Mouse (Mus musculus) neural tube, embryonic 12.5 days (tissue): Measurements from ENCODE around the gene Cd300ld3. TPM values are rescaled to one million over a fixed set of nuclear protein-coding genes. Genes with fewer than 3 reads are reported as not detected.
"Not testable (repeated sequence)": the region's sequence is repeated elsewhere in the genome, so short reads cannot be mapped to it uniquely, and the experiment has no call there.

Source experiments
- ATAC-seq: fragments of 200-750 bp; cut with Nextera tagmentation; 2 replicates; pipeline ENCODE4 v1.8.0; 2017; ENCODE audit warnings: low read depth, mild to moderate bottlenecking, moderate TSS enrichment, moderate library complexity; ENCODE audit not compliant: low FRiP score
- H3K27ac ChIP-seq: fragments of 300-500 bp; sonication (generic); 2 replicates; pipeline ENCODE4 v1.5.1; 2016
- H3K27me3 ChIP-seq: fragments of 300-500 bp; sonication (generic); replicated peaks from 2 replicates; pipeline ENCODE4 v1.6.1; 2016; ENCODE audit warnings: mild to moderate bottlenecking
- H3K36me3 ChIP-seq: fragments of 300-500 bp; sonication (generic); 2 replicates; pipeline ENCODE4 v1.6.1; 2016; ENCODE audit warnings: mild to moderate bottlenecking
- H3K4me1 ChIP-seq: fragments of 300-500 bp; sonication (generic); 2 replicates; pipeline ENCODE4 v1.6.1; 2016
- H3K4me2 ChIP-seq: fragments of 300-500 bp; sonication (generic); replicated peaks from 2 replicates; pipeline ENCODE4 v1.6.1; 2016; ENCODE audit warnings: mild to moderate bottlenecking
- H3K4me3 ChIP-seq: fragments of 300-500 bp; sonication (generic); 2 replicates; pipeline ENCODE4 v1.5.1; 2016
- H3K9ac ChIP-seq: fragments of 300-500 bp; sonication (generic); 2 replicates; pipeline ENCODE4 v1.6.1; 2016; ENCODE audit warnings: mild to moderate bottlenecking
- H3K9me3 ChIP-seq: fragments of 300-500 bp; sonication (generic); 2 replicates; pipeline ENCODE4 v1.6.1; 2016; ENCODE audit warnings: mild to moderate bottlenecking
- WGBS: fragments of 180-500 bp; shearing (Covaris S2); methylation state at CpG from one replicate; pipeline ENCODE4 v1.1.7; 2016; 5-methylcytosine and 5-hydroxymethylcytosine counted together
- polyA plus RNA-seq: library from polyadenylated mRNA; unstranded; fragments of >200 nt; fragmentation: Nextera tagmentation; extraction: Ambion mirVana; gene quantifications from 2 replicates; pipeline ENCODE4 v1.2.1, GENCODE M21; 2016

The Cd300ld3 gene
- polyA plus RNA-seq, 1 experiment from 2014 or later, result not detected

DNA sequence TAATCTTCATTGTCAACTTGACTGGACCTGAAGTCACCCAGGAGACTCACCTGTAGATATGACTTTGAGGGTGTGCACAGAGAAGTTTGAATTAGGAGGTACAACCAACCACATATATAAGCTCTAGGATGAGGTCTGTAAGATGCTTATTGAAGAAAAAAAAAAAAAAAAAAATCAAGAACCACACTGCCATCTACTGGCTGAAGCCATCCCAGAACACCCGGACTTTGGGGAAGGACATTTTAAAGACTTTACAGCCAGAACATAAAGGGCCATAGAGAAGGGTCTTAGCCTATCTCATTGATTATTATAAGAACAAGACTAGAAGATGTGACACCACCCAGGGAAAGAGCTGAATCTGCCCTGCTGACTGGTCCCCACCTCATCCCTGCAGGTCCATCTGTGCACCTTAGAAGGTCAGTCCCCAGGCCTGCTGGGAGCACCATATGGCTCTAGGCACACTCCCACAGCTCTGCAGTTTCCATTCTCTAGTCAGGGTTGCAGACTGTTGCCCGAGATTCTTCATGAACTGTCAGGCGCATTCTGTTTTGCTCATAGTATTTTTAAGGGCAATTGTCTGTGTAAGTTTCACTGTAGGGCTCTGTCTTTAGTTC is 1.2 kb upstream of the Cd300ld3 start:
- ATAC-seq, result no peak
- no peaks in the 10 kb centered on the region for H3K36me3 ChIP-seq
- no peak overlapping the region for H3K27ac ChIP-seq
- H3K9me3 ChIP-seq, result no peaks in the 10 kb centered on the region
- no peaks in the 10 kb centered on the region for H3K4me1 ChIP-seq
- no peak overlapping the region for H3K9ac ChIP-seq
- 50% methylated on average over 3 of the region's 3 CpGs for WGBS
- H3K27me3 ChIP-seq, result no peaks in the 10 kb centered on the region
- H3K4me3 ChIP-seq, result no peak overlapping the region
- no peak overlapping the region for H3K4me2 ChIP-seq

DNA sequence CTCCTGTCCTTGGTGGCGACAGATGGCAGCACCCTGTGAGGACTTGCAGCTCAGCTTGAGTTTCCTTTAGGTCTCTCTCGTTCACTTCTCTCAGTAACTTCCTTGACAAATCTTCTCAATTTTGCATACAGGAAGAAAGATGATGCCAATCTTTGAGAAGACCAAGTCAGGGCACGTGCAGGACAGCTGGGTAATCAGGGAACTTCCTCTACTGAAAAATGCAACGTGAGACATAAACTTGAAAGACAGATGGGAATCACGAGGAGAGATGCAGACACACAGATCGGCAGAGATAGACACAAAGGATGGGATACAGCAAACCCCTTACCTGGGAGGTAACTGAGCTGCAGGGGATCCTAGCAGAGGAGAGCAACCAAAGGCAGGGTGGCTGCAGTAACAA is 10.5 kb downstream of the Cd300ld3 start, which contains the start of gene Cd300ld5:
Gene Cd300ld5, minus strand, starts transcription at position 101 of the 400 bp plus-strand sequence.
- not testable (repeated sequence) for H3K4me2 ChIP-seq, H3K27ac ChIP-seq, H3K9ac ChIP-seq, H3K27me3 ChIP-seq, H3K4me3 ChIP-seq, H3K36me3 ChIP-seq, ATAC-seq, H3K9me3 ChIP-seq, H3K4me1 ChIP-seq
- WGBS, result no CpG with 5 or more reads among the region's 6 CpGs

DNA sequence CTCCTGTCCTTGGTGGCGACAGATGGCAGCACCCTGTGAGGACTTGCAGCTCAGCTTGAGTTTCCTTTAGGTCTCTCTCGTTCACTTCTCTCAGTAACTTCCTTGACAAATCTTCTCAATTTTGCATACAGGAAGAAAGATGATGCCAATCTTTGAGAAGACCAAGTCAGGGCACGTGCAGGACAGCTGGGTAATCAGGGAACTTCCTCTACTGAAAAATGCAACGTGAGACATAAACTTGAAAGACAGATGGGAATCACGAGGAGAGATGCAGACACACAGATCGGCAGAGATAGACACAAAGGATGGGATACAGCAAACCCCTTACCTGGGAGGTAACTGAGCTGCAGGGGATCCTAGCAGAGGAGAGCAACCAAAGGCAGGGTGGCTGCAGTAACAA is 21.3 kb downstream of the Cd300ld3 start, which contains the start of gene Cd300ld4:
Gene Cd300ld4, minus strand, starts transcription at position 101 of the 400 bp plus-strand sequence.
- no CpG with 5 or more reads among the region's 6 CpGs for WGBS
- H3K4me1 ChIP-seq, H3K4me2 ChIP-seq, H3K27ac ChIP-seq, ATAC-seq, H3K9ac ChIP-seq, H3K4me3 ChIP-seq, H3K9me3 ChIP-seq, H3K36me3 ChIP-seq, H3K27me3 ChIP-seq: not testable (repeated sequence)

DNA sequence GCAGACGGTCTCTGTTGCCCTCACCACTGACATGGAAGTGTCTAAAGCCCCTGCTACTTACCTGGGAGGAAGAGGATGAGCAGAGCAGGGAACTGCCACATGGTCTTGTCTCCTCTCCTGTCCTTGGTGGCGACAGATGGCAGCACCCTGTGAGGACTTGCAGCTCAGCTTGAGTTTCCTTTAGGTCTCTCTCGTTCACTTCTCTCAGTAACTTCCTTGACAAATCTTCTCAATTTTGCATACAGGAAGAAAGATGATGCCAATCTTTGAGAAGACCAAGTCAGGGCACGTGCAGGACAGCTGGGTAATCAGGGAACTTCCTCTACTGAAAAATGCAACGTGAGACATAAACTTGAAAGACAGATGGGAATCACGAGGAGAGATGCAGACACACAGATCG is 32.1 kb downstream of the Cd300ld3 start, which contains the start of gene Cd300ld2:
Gene Cd300ld2, minus strand, starts transcription at position 101 of the 400 bp plus-strand sequence.
- H3K4me3 ChIP-seq, H3K4me2 ChIP-seq, H3K9ac ChIP-seq, H3K36me3 ChIP-seq, H3K27ac ChIP-seq, H3K27me3 ChIP-seq, H3K9me3 ChIP-seq, H3K4me1 ChIP-seq, ATAC-seq: not testable (repeated sequence)
- no CpG with 5 or more reads among the region's 7 CpGs for WGBS

DNA sequence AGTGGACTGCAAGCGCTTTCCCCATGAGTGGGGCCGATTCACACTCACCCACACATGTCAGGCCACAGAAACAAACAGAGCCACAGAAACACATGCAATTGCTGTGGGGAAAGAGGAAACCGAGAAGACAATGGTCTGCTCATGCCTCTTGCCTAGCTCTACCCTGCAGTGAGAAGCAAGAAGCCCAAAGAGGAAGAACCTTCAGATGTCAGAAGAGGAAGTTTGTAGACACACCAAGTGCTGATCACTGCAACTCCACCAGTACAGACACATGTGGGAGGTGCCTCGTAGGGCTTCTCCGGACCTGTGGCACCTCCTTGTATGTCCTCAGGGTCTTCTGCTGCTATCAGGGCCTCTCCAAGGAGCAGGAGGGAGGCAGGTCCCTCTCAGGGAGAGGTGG is 44.1 kb downstream of the Cd300ld3 start:
- no peak overlapping the region for H3K4me2 ChIP-seq
- WGBS, result 86% methylated on average over 5 of the region's 5 CpGs
- ATAC-seq, result no peak

DNA sequence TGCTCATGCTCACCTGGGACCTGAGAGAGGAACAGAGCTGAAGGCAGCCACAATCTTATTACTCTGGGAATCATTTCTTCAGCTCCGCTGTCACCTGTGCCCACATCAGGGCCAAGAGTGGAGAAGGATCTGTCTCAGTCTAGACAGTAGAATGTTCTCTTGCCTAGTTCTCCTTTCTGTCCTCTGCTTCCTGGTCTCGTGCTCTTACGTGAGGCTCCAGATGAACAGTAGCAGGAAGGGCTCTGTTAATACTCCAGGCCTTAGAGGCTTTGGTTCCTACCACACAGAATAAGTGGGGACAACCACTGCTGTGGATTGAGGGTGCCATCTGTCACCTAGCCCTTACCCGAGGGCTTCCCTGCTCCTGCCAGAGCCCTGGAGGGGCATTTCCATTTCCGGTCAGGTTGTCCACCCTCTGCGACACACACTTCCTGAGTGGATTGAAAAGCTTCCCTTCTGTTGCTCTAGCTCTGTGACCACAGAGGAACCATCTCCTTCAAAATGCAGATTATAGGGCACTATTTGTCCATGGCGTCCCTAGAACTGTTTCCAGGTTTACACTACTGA is 46.7 kb downstream of the Cd300ld3 start, which contains the start of gene Cd300c2:
Gene Cd300c2, minus strand, starts transcription at position 407 of the 567 bp plus-strand sequence.
- Histone ChIP-seq H3K4me1 (no peaks in the 10 kb centered on the region), H3K27me3 (0 out of 2 replicates have a peak, but pooled peaks cover 5% of the 10 kb centered on the region), H3K4me3 (no peak within 1 kb of the TSS), H3K36me3 (no peaks in the 10 kb centered on the region), H3K9ac (no peak within 1 kb of the TSS), H3K4me2 (no peak within 1 kb of the TSS), H3K27ac (no peak within 1 kb of the TSS), H3K9me3 (no peaks in the 10 kb centered on the region)
- 93% methylated on average over 7 of the region's 7 CpGs for WGBS
- ATAC-seq, result no peak

More for the DNA sequence above, 44.1 kb downstream of the Cd300ld3 start:
- H3K27ac ChIP-seq, result no peak overlapping the region
- no peak overlapping the region for H3K9ac ChIP-seq
- no peaks in the 10 kb centered on the region for H3K27me3 ChIP-seq
- H3K36me3 ChIP-seq, result no peaks in the 10 kb centered on the region
- H3K4me1 ChIP-seq, result no peaks in the 10 kb centered on the region
- H3K9me3 ChIP-seq, result no peaks in the 10 kb centered on the region
- no peak overlapping the region for H3K4me3 ChIP-seq

Other genes starting within 250 kb of the Cd300ld3 start
- not detected in 2 replicates for gene Gpr142, start 249.5 kb downstream of the Cd300ld3 start, polyA plus RNA-seq
- 21.6 and 23.9 TPM in 2 replicates for gene Gprc5c, start 197.3 kb downstream of the Cd300ld3 start, polyA plus RNA-seq
- 0.74 and 0.87 TPM in 2 replicates for gene Cd300a, start 158.4 kb downstream of the Cd300ld3 start, polyA plus RNA-seq
- not detected in 2 replicates for gene Cd300lb, start 114.0 kb downstream of the Cd300ld3 start, polyA plus RNA-seq
- gene Cd300c, start 79.3 kb downstream of the Cd300ld3 start, polyA plus RNA-seq, result not detected in 2 replicates
- 0.08 and 0.11 TPM in 2 replicates for gene Cd300ld, start 58.5 kb downstream of the Cd300ld3 start, polyA plus RNA-seq
- 1.1 and 1.2 TPM in 2 replicates for gene Cd300c2, start 46.5 kb downstream of the Cd300ld3 start, polyA plus RNA-seq
- gene Cd300ld2, start 32.2 kb downstream of the Cd300ld3 start, polyA plus RNA-seq, result not detected in 2 replicates
- gene Cd300ld4, start 21.4 kb downstream of the Cd300ld3 start, polyA plus RNA-seq, result not detected in 2 replicates
- gene Cd300ld5, start 10.6 kb downstream of the Cd300ld3 start, polyA plus RNA-seq, result not detected in 2 replicates
- not detected in 2 replicates for gene Cd300e, start 13.8 kb upstream of the Cd300ld3 start, polyA plus RNA-seq
- gene Rab37, start 43.0 kb upstream of the Cd300ld3 start, polyA plus RNA-seq, result 2.0 and 3.5 TPM in 2 replicates
- 0.61 TPM in 1 of 2 replicates, not detected in the other for gene Cd300lf, start 85.6 kb upstream of the Cd300ld3 start, polyA plus RNA-seq
- 36.7 and 41.1 TPM in 2 replicates for gene Slc9a3r1, start 114.9 kb upstream of the Cd300ld3 start, polyA plus RNA-seq
- gene Tmem104, start 139.1 kb upstream of the Cd300ld3 start, polyA plus RNA-seq, result 8.6 and 9.7 TPM in 2 replicates
- 19.7 and 20.3 TPM in 2 replicates for gene Nat9, start 139.4 kb upstream of the Cd300ld3 start, polyA plus RNA-seq
- 0.96 and 1.0 TPM in 2 replicates for gene Grin2c, start 218.8 kb upstream of the Cd300ld3 start, polyA plus RNA-seq
- gene Fdxr, start 228.6 kb upstream of the Cd300ld3 start, polyA plus RNA-seq, result 16.4 and 18.9 TPM in 2 replicates
- 0.34 and 0.46 TPM in 2 replicates for gene Fads6, start 249.3 kb upstream of the Cd300ld3 start, polyA plus RNA-seq